Mouse (Mus musculus): ENCODE measurements around the gene Lrrc25.
A peak's percentile ranks its signal among the peaks of the same experiment; 100 is the strongest.
"Not testable (repeated sequence)": the region's sequence is repeated elsewhere in the genome, so short reads cannot be mapped to it uniquely, and the experiment has no call there.

Lrrc25 gene

GRCm38 (mm10) chr8:70615894-70616293 lies at the start of gene Lrrc25:
TSS of gene Lrrc25 (plus strand) at chr8:70616155.
- DNase-seq (ENCODE audit: low spot score): no peak

DNA sequence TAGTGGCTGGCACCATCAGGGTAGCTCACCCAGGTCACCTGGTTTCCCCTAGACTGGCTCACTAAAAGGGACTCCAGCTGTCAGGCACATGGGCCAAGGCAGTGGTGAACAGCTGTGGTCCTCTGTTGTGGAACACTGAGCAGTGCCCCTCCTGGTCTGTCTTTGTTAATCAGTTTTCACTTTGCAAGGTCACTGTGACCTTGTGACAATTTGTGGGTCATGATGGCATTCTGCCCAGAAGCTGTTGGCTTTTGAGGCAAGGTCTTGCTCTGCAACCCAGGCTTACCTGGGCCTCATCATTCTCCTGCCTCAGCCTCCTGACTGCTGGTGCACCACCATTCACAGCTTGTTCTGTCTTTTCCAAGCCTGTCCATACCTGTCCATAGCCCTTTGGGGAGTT lies 45.6 kb upstream of the Lrrc25 start:
- no peak for DNase-seq (ENCODE audit: low spot score)

GRCm38 (mm10) chr8:70570990-70571389 lies 45.0 kb upstream of the Lrrc25 start:
- no peak for DNase-seq (ENCODE audit: low spot score)

DNA sequence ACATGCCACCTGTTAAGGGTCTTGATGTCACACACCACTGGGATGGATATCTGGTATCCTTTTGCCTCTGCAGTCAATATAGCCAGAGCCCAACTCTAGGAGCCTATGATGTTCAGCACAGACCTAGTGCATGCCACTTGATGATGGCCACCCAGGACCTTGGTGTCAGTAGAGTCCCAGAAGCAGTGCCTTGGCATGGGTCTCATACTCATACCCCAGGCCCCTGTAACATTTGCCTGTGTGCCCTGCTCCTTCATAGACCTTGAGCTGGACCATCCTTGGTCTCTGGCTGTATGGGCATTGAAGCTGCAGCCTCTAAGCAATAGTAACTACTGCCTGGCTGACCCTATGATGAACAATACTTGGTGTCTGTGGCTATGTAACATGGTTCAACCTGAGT lies 41.7 kb upstream of the Lrrc25 start:
- no peak for DNase-seq (ENCODE audit: low spot score)

DNA sequence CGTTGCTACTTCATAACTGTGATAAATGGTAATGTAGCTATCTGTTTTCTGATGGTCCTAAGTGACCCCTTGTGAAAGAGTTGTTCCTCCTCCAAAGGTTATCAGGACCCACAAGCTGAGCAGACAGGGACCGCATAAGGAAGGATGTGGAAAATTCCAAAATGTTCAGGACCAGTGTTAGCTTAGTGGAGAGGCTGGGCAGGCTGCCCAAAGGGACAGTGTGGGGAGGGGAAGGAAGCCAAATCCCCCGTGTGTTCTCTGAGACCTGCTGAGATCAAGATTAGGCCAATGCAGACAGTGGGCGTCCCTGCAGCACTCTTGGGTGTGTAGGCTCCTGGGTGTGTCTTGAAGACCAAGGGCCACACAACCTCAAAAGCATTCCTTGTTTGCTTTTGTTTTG lies 41.0 kb upstream of the Lrrc25 start:
- DNase-seq (ENCODE audit: low spot score): no peak

DNA sequence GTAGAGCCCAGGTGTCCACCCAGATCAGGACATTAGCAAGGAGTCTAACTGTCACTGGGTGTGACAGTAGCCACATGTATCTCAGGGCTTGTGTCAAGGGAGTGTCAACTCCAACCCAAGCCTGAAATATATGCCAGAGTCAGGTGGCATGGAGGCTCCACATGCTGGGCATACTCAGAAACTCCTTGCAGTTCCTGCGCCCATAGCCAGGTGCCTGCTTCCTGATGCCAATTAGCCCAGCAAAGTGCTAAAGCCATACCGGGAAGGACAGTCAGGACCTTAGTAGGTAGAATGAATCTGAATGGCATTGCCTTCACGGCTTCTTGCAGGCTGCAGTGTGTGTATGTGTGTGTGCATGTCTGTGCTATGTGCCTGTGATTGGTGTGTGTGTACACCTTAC lies 38.7 kb upstream of the Lrrc25 start:
- DNase-seq (ENCODE audit: low spot score): no peak

GRCm38 (mm10) chr8:70583476-70584387 lies 32.2 kb upstream of the Lrrc25 start:
- DNase-seq (ENCODE audit: low spot score): no peak

DNA sequence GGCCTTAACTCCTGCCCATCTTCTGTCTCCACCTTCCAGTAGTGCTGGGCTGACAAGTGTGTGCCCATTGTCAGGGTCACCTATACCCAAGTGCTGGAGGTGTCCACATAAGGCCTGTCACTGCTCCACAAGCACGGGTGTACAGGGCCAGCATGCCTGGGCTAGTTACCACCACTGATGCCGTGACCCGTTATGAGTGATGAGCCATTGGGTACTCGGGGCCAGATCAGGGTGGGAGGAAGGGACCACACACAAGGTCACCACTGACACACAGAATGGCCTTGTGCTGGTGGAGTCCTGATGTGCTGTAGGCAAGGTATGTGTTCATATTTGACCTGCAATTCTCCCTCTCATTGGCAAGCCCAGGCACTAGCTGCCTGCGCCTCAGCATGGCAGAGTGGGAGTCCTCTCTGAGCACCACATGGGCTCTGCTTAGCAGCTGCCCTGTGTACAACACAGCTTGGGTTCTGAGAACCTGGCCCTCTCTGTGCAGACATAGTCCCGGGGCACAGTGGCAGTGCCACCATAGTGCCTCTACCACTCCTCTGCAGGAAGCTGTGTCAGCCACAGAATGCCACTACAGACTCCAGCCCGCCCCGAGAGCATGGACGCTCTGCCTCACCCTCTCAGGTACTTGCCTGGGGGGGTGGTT lies 31.2 kb upstream of the Lrrc25 start:
- no peak for DNase-seq (ENCODE audit: low spot score)

GRCm38 (mm10) chr8:70585258-70585652 lies 30.7 kb upstream of the Lrrc25 start:
- peak; percentile 61 for DNase-seq (ENCODE audit: low spot score)

DNA sequence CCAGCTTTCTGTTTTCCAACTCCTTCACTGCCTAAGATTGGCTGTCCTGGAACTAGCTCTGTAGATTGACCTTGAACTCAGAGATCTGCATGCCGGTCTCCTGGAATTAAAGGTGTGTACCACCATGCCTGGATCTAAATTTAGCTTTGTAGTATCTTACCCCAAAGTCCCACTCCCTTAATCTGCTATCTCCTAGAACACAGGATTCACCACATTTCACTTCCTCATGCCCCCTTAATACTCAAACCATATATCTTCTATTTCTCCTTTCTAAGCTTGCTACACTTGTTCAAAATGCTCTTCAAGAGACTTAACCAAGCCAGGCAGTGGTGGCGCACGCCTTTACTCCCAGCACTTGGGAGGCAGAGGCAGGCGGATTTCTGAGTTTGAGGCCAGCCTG lies 28.0 kb upstream of the Lrrc25 start:
- DNase-seq (ENCODE audit: low spot score): not testable (repeated sequence)

DNA sequence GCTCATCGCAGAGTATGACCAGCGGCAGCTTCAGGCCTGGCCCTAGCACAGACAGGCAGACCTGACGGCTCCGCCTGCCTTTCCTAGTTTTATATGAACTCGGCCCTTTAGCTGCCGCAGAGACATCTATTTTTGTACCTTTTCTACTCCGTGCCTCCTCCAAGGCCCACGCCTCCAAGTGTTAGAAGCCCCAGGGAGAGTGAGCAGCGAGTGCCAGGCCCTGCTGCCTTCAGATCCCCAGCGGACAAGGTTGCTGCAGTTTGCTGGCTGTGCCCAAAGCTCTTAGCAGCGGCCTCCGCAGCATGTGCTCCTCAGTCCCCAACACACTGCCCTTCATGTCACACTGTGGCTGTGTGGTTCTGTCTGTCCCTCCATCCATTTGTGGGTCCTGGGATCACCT lies 24.4 kb upstream of the Lrrc25 start:
- no peak for DNase-seq (ENCODE audit: low spot score)

- DNase-seq (ENCODE audit: low spot score): no peak
Observed at GRCm38 (mm10) chr8:70593173-70593572, 22.8 kb upstream of the Lrrc25 start.

GRCm38 (mm10) chr8:70593961-70594609 lies 21.9 kb upstream of the Lrrc25 start, which contains the start of gene Isyna1:
TSS of gene Isyna1 (plus strand) at chr8:70594373.
- peak; percentile 98 for DNase-seq (ENCODE audit: low spot score)

- peak; percentile 58 for DNase-seq (ENCODE audit: low spot score)
Observed at GRCm38 (mm10) chr8:70594621-70595564, 21.1 kb upstream of the Lrrc25 start.

DNA sequence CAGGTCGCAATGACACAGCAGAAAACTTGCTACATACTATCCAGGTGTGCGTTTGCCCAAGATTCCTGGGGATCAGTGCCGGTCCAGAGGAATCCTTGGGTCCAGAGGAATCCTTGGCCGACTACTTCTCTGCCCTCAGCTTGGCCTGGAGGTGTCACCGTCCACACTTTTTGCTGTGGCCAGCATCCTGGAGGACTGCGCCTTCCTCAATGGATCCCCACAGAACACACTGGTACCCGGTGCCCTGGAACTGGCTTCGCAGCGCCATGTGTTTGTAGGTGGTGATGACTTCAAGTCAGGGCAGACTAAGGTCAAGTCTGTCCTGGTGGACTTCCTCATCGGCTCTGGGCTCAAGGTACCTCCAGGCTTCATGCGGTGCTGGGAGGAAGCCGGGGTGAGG lies 20.1 kb upstream of the Lrrc25 start:
- DNase-seq (ENCODE audit: low spot score): no peak

DNA sequence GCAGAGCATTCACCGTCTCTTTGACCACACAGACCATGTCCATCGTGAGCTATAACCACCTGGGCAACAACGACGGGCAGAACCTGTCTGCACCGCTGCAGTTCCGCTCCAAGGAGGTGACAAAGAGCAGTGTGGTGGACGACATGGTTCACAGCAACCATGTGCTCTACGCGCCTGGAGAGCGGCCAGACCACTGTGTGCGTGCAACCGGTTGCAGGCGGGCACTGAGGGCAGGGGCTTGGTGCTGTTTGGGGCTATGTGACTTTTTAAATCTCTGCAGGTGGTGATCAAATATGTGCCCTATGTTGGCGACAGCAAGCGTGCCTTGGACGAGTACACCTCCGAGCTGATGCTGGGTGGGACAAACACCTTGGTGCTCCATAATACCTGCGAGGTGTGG lies 19.7 kb upstream of the Lrrc25 start:
- no peak for DNase-seq (ENCODE audit: low spot score)

DNA sequence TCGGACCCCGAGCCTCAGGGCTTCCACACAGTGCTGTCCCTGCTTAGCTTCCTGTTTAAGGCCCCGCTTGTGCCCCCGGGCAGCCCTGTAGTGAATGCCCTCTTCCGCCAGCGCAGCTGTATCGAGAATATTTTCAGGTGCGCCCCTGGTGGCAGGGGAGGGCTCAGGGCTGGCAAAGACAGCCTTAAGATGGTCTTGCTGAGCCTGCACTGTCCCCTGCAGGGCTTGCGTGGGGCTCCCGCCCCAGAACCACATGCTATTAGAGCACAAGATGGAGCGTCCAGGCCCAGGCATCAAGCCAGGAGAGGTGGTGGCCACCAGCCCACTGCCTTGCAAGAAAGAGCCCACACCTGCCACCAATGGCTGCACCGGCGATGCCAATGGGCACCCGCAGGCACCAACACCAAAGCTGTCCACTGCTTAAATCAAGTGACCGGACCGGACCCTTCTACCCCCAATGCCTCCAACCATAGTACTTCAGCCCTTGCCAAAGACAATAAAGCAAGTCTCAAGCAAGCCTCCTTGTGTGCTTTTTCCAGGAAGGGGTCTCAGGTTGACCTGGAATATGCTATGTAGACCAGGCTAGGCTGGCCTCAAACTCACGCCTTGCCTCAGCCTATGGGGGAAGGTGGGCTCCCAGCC lies 19.1 kb upstream of the Lrrc25 start:
- DNase-seq (ENCODE audit: low spot score): no peak

GRCm38 (mm10) chr8:70597417-70598272 lies 18.3 kb upstream of the Lrrc25 start:
- no peak for DNase-seq (ENCODE audit: low spot score)

- peak; percentile 92 for DNase-seq (ENCODE audit: low spot score)
Observed at GRCm38 (mm10) chr8:70598283-70598682, 17.7 kb upstream of the Lrrc25 start.

GRCm38 (mm10) chr8:70598722-70599121 lies 17.2 kb upstream of the Lrrc25 start:
- peak; percentile 63 for DNase-seq (ENCODE audit: low spot score)
